Mouse (Mus musculus) urinary bladder, postnatal 0 days (tissue): ENCODE data around the gene Gm6096. TPM values are rescaled to one million over a fixed set of nuclear protein-coding genes. Genes with fewer than 3 reads are reported as not detected.

Experiments used
- polyA plus RNA-seq: library from polyadenylated mRNA; unstranded; fragments of >200 nt; fragmentation: Nextera tagmentation; extraction: Ambion mirVana; gene quantifications from 2 replicates; pipeline ENCODE4 v1.2.1, GENCODE M21; 2015

Gene Gm6096
- polyA plus RNA-seq = not detected in 2 replicates

DNA sequence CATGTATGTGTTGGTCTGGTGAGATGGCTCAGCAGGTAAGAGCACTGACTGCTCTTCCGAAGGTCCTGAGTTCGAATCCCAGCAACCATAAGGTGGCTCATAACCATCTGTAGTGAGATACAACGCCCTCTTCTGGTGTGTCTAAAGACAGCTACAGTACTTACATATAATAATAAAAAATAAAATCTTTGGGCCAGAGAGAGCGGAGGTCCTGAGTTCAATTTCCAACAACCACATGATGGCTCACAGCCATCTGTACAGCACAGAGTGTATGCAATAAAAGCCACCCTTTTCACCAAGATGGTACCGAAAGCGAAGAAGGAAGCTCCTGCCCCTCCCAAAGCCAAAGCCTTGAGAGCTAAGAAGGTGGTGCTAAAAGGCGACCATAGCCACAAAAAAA lies at the start of gene Gm6096:
Gene Gm6096 (plus strand): TSS at position 301 of the 400 bp plus-strand sequence.

DNA sequence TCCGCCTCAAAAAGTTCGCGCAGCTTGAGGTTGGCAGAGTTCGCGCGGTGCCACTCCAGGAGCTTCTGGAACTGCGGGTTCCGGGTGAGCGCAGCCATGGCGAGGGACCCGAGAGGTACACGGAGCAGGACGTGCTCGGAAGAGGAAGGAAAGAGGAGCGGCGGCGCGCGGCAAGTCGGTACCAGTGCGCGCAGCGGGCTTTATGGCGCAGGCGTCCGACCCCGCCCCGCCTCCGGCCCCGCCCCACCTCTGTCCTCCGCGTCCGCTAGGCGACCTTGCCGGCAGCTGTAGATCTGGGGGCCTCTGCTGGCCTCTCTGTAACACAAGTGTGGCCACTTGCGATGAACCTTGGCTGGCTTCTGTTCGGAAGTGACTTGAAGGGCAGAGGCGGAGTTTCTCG lies 20.7 kb upstream of the Gm6096 start, which contains the start of gene Gpi1:
Gene Gpi1 (minus strand): TSS at position 221 of the 400 bp plus-strand sequence.

Other genes starting within 250 kb of the Gm6096 start
- gene Scgb2b27, start 237.1 kb upstream of the Gm6096 start, polyA plus RNA-seq = not detected in 2 replicates
- not detected in 2 replicates for gene Scgb1b27, start 229.6 kb upstream of the Gm6096 start, polyA plus RNA-seq
- gene Scgb1b30, start 155.6 kb upstream of the Gm6096 start, polyA plus RNA-seq = not detected in 2 replicates
- gene Wtip, start 117.8 kb upstream of the Gm6096 start, polyA plus RNA-seq = 3.2 and 3.7 TPM in 2 replicates
- 81.1 and 88.7 TPM in 2 replicates for gene Uba2, start 81.4 kb upstream of the Gm6096 start, polyA plus RNA-seq
- gene Pdcd2l, start 54.4 kb upstream of the Gm6096 start, polyA plus RNA-seq = 35.8 and 38.7 TPM in 2 replicates
- gene Gpi1, start 20.7 kb upstream of the Gm6096 start, polyA plus RNA-seq = 267 and 271 TPM in 2 replicates
- 22.9 and 31.6 TPM in 2 replicates for gene 4931406P16Rik, start 62.5 kb downstream of the Gm6096 start, polyA plus RNA-seq
- gene Lsm14a, start 142.3 kb downstream of the Gm6096 start, polyA plus RNA-seq = 52.2 and 57.9 TPM in 2 replicates